Mouse (Mus musculus) lung, embryonic 16.5 days (tissue): ENCODE data around the gene Cit. TPM values are rescaled to one million over a fixed set of nuclear protein-coding genes. Genes with fewer than 3 reads are reported as not detected.

Experiments used
- ATAC-seq: fragments of 200-750 bp; cut with Nextera tagmentation; 2 replicates; pipeline ENCODE4 v1.8.0; 2017; ENCODE audit warnings: low read depth, mild to moderate bottlenecking, moderate library complexity
- H3K27ac ChIP-seq: fragments of 300-500 bp; sonication (generic); 2 replicates; pipeline ENCODE4 v1.5.1; 2014; ENCODE audit warnings: mild to moderate bottlenecking, control low read depth, low read length
- H3K27me3 ChIP-seq: fragments of 300-500 bp; sonication (generic); 2 replicates; pipeline ENCODE4 v1.6.1; 2014; ENCODE audit warnings: low read depth, low read length, mixed read lengths; ENCODE audit not compliant: control insufficient read depth, insufficient read depth
- H3K36me3 ChIP-seq: fragments of 300-500 bp; sonication (generic); 2 replicates; pipeline ENCODE4 v1.6.1; 2014; ENCODE audit warnings: low read length; ENCODE audit not compliant: control insufficient read depth, insufficient read depth
- H3K4me1 ChIP-seq: fragments of 300-500 bp; sonication (generic); replicated peaks from 2 replicates; pipeline ENCODE4 v1.6.1; 2014; ENCODE audit warnings: low read length, mixed read lengths; ENCODE audit not compliant: control insufficient read depth, insufficient read depth
- H3K4me2 ChIP-seq: fragments of 300-500 bp; sonication (generic); 2 replicates; pipeline ENCODE4 v1.6.1; 2014; ENCODE audit warnings: low read depth, low read length, control low read depth
- H3K4me3 ChIP-seq: fragments of 300-500 bp; sonication (generic); 2 replicates; pipeline ENCODE4 v1.5.1; 2014; ENCODE audit warnings: mild to moderate bottlenecking, low read length, control low read depth
- H3K9ac ChIP-seq: fragments of 300-500 bp; sonication (generic); 2 replicates; pipeline ENCODE4 v1.6.1; 2014; ENCODE audit warnings: low read length, control low read depth
- H3K9me3 ChIP-seq: fragments of 300-500 bp; sonication (generic); 2 replicates; pipeline ENCODE4 v1.6.1; 2016; ENCODE audit warnings: low read length; ENCODE audit not compliant: control insufficient read depth
- WGBS: fragments of 180-500 bp; shearing (Covaris S2); extraction: QIAGEN DNeasy Blood & Tissue Kit; methylation state at CpG from one replicate; pipeline ENCODE4 v1.1.7; 2014; 5-methylcytosine and 5-hydroxymethylcytosine counted together
- polyA plus RNA-seq: library from polyadenylated mRNA; unstranded; fragments of >200 nt; fragmentation: Nextera tagmentation; extraction: Ambion mirVana; gene quantifications from 2 replicates; pipeline ENCODE4 v1.2.1, GENCODE M21; 2015

The Cit gene
- polyA plus RNA-seq, 1 experiment from 2014 or later: 46.0 TPM

- Histone ChIP-seq H3K27ac (no peak overlapping the region), H3K4me3 (no peak overlapping the region), H3K4me2 (no peak overlapping the region), H3K36me3 (peaks cover 34% of the 10 kb centered on the region), H3K9ac (no peak overlapping the region), H3K9me3 (no peaks in the 10 kb centered on the region), H3K27me3 (no peaks in the 10 kb centered on the region), H3K4me1 (no peaks in the 10 kb centered on the region)
- ATAC-seq: no peak
- 85% methylated on average over 3 of the region's 3 CpGs for WGBS
These were observed 97.3 kb downstream of the Cit start for GRCm38 (mm10) chr5:115942389-115942788.

- H3K9ac ChIP-seq: no peak overlapping the region
- no peak overlapping the region for H3K27ac ChIP-seq
- no peaks in the 10 kb centered on the region for H3K9me3 ChIP-seq
- H3K4me2 ChIP-seq: no peak overlapping the region
- no peak overlapping the region for H3K4me3 ChIP-seq
- H3K27me3 ChIP-seq: no peaks in the 10 kb centered on the region
- WGBS: 64% methylated on average over 11 of the region's 11 CpGs
- no peaks in the 10 kb centered on the region for H3K4me1 ChIP-seq
- no peak for ATAC-seq
- peaks cover 36% of the 10 kb centered on the region for H3K36me3 ChIP-seq
These were observed 99.9 kb downstream of the Cit start for GRCm38 (mm10) chr5:115944791-115945490.

- no peaks in the 10 kb centered on the region for H3K4me1 ChIP-seq
- H3K27me3 ChIP-seq: no peaks in the 10 kb centered on the region
- no peak overlapping the region for H3K4me2 ChIP-seq
- ATAC-seq: no peak
- no peak overlapping the region for H3K4me3 ChIP-seq
- WGBS: 87% methylated on average over 15 of the region's 15 CpGs
- H3K9ac ChIP-seq: no peak overlapping the region
- no peak overlapping the region for H3K27ac ChIP-seq
- H3K36me3 ChIP-seq: peaks cover 36% of the 10 kb centered on the region
- no peaks in the 10 kb centered on the region for H3K9me3 ChIP-seq
These were observed 102.7 kb downstream of the Cit start for GRCm38 (mm10) chr5:115947622-115948353.

GRCm38 (mm10) chr5:115950936-115951335, 105.9 kb downstream of the Cit start:
- Histone ChIP-seq H3K27ac (no peak overlapping the region), H3K27me3 (no peaks in the 10 kb centered on the region), H3K4me2 (no peak overlapping the region), H3K4me1 (no peaks in the 10 kb centered on the region), H3K4me3 (no peak overlapping the region), H3K36me3 (peaks cover 55% of the 10 kb centered on the region), H3K9me3 (no peaks in the 10 kb centered on the region), H3K9ac (no peak overlapping the region)
- ATAC-seq: no peak
- WGBS: 81% methylated on average over 7 of the region's 7 CpGs

GRCm38 (mm10) chr5:115953173-115953572, 108.1 kb downstream of the Cit start:
- ATAC-seq: no peak
- H3K4me2 ChIP-seq: no peak overlapping the region
- no peaks in the 10 kb centered on the region for H3K27me3 ChIP-seq
- H3K4me1 ChIP-seq: no peaks in the 10 kb centered on the region
- H3K27ac ChIP-seq: no peak overlapping the region
- peaks cover 6% of the 10 kb centered on the region; the same call in 1 of the 2 replicates for H3K9me3 ChIP-seq
- 94% methylated on average over 6 of the region's 6 CpGs for whole genome bisulfite sequencing
- H3K4me3 ChIP-seq: no peak overlapping the region
- H3K9ac ChIP-seq: no peak overlapping the region
- peaks cover 64% of the 10 kb centered on the region for H3K36me3 ChIP-seq

GRCm38 (mm10) chr5:115954084-115954483, 109.0 kb downstream of the Cit start:
- WGBS: 83% methylated on average over 6 of the region's 6 CpGs
- no peak overlapping the region for H3K9ac ChIP-seq
- ATAC-seq: no peak

GRCm38 (mm10) chr5:115954549-115954948, 109.5 kb downstream of the Cit start:
- no peak for ATAC-seq
- H3K36me3 ChIP-seq: peaks cover 57% of the 10 kb centered on the region
- peaks cover 6% of the 10 kb centered on the region; the same call in 1 of the 2 replicates for H3K9me3 ChIP-seq
- 76% methylated on average over 14 of the region's 14 CpGs for WGBS
- H3K4me1 ChIP-seq: no peaks in the 10 kb centered on the region
- H3K4me2 ChIP-seq: no peak overlapping the region
- no peak overlapping the region for H3K9ac ChIP-seq
- no peak overlapping the region for H3K27ac ChIP-seq
- H3K4me3 ChIP-seq: no peak overlapping the region
- no peaks in the 10 kb centered on the region for H3K27me3 ChIP-seq

More at GRCm38 (mm10) chr5:115954084-115954483, 109.0 kb downstream of the Cit start:
- peaks cover 57% of the 10 kb centered on the region for H3K36me3 ChIP-seq
- no peaks in the 10 kb centered on the region for H3K27me3 ChIP-seq
- H3K4me3 ChIP-seq: no peak overlapping the region
- no peak overlapping the region for H3K27ac ChIP-seq
- no peaks in the 10 kb centered on the region for H3K4me1 ChIP-seq
- H3K9me3 ChIP-seq: peaks cover 6% of the 10 kb centered on the region; the same call in 1 of the 2 replicates
- no peak overlapping the region for H3K4me2 ChIP-seq

- ATAC-seq: no peak
- no peaks in the 10 kb centered on the region for H3K27me3 ChIP-seq
- WGBS: 94% methylated on average over 14 of the region's 14 CpGs
- no peaks in the 10 kb centered on the region for H3K4me1 ChIP-seq
- H3K9me3 ChIP-seq: peaks cover 6% of the 10 kb centered on the region; the same call in 1 of the 2 replicates
- H3K9ac ChIP-seq: no peak overlapping the region
- H3K27ac ChIP-seq: no peak overlapping the region
- H3K4me3 ChIP-seq: no peak overlapping the region
- peaks cover 57% of the 10 kb centered on the region for H3K36me3 ChIP-seq
- no peak overlapping the region for H3K4me2 ChIP-seq
These were observed 110.1 kb downstream of the Cit start for GRCm38 (mm10) chr5:115955131-115955530.

- ATAC-seq: no peak
- 96% methylated on average over 14 of the region's 14 CpGs for WGBS
- H3K4me1 ChIP-seq: no peaks in the 10 kb centered on the region
- H3K27me3 ChIP-seq: no peaks in the 10 kb centered on the region
- H3K4me2 ChIP-seq: no peak overlapping the region
- H3K4me3 ChIP-seq: no peak overlapping the region
- peaks cover 6% of the 10 kb centered on the region; the same call in 1 of the 2 replicates for H3K9me3 ChIP-seq
- no peak overlapping the region for H3K9ac ChIP-seq
- H3K27ac ChIP-seq: no peak overlapping the region
- peaks cover 52% of the 10 kb centered on the region for H3K36me3 ChIP-seq
These were observed 111.0 kb downstream of the Cit start for GRCm38 (mm10) chr5:115956048-115956447.
